Mouse (Mus musculus) heart, adult 2 months (tissue): ENCODE data around the gene Limk2. TPM values are rescaled to one million over a fixed set of nuclear protein-coding genes. Genes with fewer than 3 reads are reported as not detected.

Experiments used
- DNase-seq, 2 experiments: peaks; one replicate each; pipeline ENCODE4 v3.0.0; 2021
- H3K27ac ChIP-seq: fragments of 200-600 bp; 2 replicates; pipeline ENCODE4 v1.8.1; 2022
- H3K27me3 ChIP-seq: fragments of 200-500 bp; 2 replicates; pipeline ENCODE4 v1.6.1; 2012; ENCODE audit warnings: mild to moderate bottlenecking, low read length, inconsistent platforms, mixed read lengths; ENCODE audit not compliant: control insufficient read depth, insufficient read depth
- H3K36me3 ChIP-seq: fragments of 200-500 bp; 2 replicates; pipeline ENCODE4 v1.6.1; 2012; ENCODE audit warnings: low read length, inconsistent platforms; ENCODE audit not compliant: control insufficient read depth, insufficient read depth
- H3K4me1 ChIP-seq: fragments of 200-500 bp; 2 replicates; pipeline ENCODE4 v1.6.1; 2011; ENCODE audit warnings: low read length; ENCODE audit not compliant: control insufficient read depth, insufficient read depth
- H3K4me3 ChIP-seq: fragments of 200-600 bp; 2 replicates; pipeline ENCODE4 v1.8.1; 2022
- H3K79me2 ChIP-seq: fragments of 200-500 bp; replicated peaks from 2 replicates; pipeline ENCODE4 v1.6.1; 2012; ENCODE audit warnings: mild to moderate bottlenecking, inconsistent platforms, low read length, moderate library complexity, mixed read lengths; ENCODE audit not compliant: control insufficient read depth, insufficient read depth
- H3K9ac ChIP-seq: fragments of 200-500 bp; 2 replicates; pipeline ENCODE4 v1.6.1; 2012; ENCODE audit warnings: low read depth, mild to moderate bottlenecking, control low read depth, inconsistent platforms, low read length, mixed read lengths
- CTCF ChIP-seq: fragments of 200-600 bp; IDR thresholded peaks from 2 replicates; pipeline ENCODE4 v1.8.1; 2022; ENCODE audit warnings: antibody characterized with exemption, mild to moderate bottlenecking, moderate library complexity
- EP300 ChIP-seq: fragments of 200-500 bp; IDR thresholded peaks from 2 replicates; pipeline ENCODE4 v1.6.1; 2011; ENCODE audit warnings: low read depth, low read length, control low read depth; ENCODE audit not compliant: insufficient read depth
- POLR2A ChIP-seq: fragments of 200-500 bp; IDR thresholded peaks from 2 replicates; pipeline ENCODE4 v1.6.1; 2011; ENCODE audit warnings: mild to moderate bottlenecking, low read depth, low read length, control low read depth; ENCODE audit not compliant: insufficient read depth
- WGBS: fragments of 180-500 bp; shearing (Covaris S2); methylation state at CpG from one replicate; pipeline ENCODE4 v1.1.7; 2018; 5-methylcytosine and 5-hydroxymethylcytosine counted together
- intact Hi-C: fragments of 180-260 bp; cut with DNase I; formaldehyde crosslinking; loops from one replicate; pipeline ENCODE4 v1.15.1; 2025
- long read RNA-seq: library from polyadenylated mRNA; stranded (forward); transcript quantifications from one replicate; pipeline ENCODE4 v2.0.0, GENCODE M21; 2021
- polyA plus RNA-seq: library from polyadenylated mRNA; depleted of rRNA; stranded (reverse); fragments of >200 nt; gene quantifications from 2 replicates; pipeline ENCODE4 v1.2.3, GENCODE M21; 2012; rRNA removed
- total RNA-seq, 2 experiments: library from RNA; stranded (reverse); gene quantifications; 2 replicates each; pipeline ENCODE4 v1.2.3; 2021

The Limk2 gene
- 10 to 100 TPM; 16.4 to 17.1 TPM for total RNA-seq
- polyA plus RNA-seq, result 39.5 and 41.8 TPM in 2 replicates
- long read RNA-seq, transcript Limk2-203 (15 exons, 3,693 nt), result major isoform, 14 of 22 reads
- long read RNA-seq, partial matches to known transcripts, result 3 of 22 reads
- long read RNA-seq, other reads (novel, unspliced or antisense), result 3 of 22 reads

DNA sequence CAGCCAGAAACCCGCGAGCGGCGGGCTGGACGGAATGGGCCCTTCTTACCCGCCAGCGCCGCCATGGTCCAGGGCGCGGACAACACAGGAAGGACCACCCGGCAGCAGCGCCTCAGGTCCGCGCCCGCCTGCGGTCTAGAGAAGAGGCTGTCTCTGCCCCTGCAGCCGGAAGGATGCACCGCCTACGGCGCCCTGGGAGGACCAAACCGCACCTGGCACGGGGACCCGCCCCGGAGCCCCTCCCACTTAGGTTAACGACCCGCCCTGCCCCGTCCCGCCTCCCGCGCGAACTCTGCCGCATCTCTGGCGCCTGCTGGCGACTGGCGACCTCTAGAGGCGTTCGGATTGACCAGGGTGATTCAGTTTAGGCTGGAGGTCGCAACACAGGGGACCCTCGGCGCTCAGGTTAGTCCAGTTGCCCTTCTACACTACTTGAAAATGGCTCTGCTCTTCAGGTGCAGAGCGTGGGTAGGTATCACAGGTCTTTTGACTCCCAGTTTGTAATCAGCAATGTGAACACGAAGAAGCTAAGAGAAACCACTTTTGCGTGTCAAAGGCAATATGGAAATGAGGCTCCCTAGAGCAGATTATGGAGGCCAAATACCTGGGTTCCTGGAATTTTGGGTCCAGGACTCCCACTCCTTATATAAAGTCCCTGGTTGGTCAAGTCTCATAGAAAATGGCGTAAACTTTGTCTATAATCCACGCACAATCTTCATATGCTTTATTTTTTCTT, at the start of gene Limk2:
Limk2 (minus strand) TSS at position 193 of the 736 bp plus-strand sequence.
- H3K4me1 ChIP-seq, result peaks cover 1% of the 10 kb centered on the region; the same call in 1 of the 2 replicates
- H3K27ac ChIP-seq, result peak within 1 kb of the TSS; percentile 81
- TF ChIP-seq EP300 (0 out of 2 replicates have a peak, but pooled peaks have one; percentile 4), CTCF (peak; percentile 83), POLR2A (peak; percentile 31; the same call in 1 of the 2 replicates)
- 2% methylated on average over 45 of the region's 45 CpGs for WGBS
- peak within 1 kb of the TSS; percentile 81 for H3K9ac ChIP-seq
- no peaks in the 10 kb centered on the region for H3K36me3 ChIP-seq
- peak; percentile 92 to 93 for DNase-seq
- H3K79me2 ChIP-seq, result no peaks in the 10 kb centered on the region
- no peaks in the 10 kb centered on the region for H3K27me3 ChIP-seq
- peak within 1 kb of the TSS; percentile 80 for H3K4me3 ChIP-seq
- intact Hi-C loops, result loop anchor here (1.0 to 5.0 kb wide), 6 partner anchors 22 to 117 kb away; partner anchors contain the start of genes Pik3ip1 and Rnf185

DNA sequence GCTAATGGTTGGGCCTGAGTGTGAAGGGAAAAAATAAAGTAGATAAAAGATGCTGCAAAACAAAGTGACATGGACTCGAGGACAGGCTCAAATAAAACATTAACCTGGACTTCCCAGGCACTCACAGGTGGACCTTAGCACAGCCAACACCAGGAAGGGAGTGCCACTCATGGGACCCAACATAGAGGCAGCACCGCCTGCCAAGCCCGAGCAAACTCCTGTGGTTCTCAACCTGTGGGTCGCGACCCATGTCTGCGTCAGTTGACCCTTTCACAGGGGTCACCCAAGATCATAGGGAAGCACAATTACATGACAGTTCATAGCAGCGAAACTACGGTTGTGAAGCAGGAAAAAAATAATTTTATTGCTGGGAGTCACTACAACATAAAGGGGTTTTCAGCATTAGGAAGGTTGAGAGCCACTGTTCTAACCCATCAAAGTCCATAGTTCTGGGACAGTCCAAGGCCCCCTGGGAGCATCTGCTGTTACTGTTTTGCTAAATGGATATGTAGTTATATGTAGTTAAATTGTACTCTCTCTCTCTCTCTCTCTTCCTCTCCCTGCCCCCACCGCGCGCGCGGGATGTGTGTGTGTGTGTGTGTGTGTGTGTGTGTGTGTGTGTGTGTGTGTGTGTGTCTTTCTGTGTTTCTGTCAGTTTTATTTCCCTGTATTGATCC, 49.6 kb upstream of the Limk2 start:
- Histone ChIP-seq H3K36me3 (no peaks in the 10 kb centered on the region), H3K27me3 (no peaks in the 10 kb centered on the region), H3K4me1 (no peaks in the 10 kb centered on the region), H3K9ac (no peak overlapping the region), H3K27ac (no peak overlapping the region), H3K79me2 (no peaks in the 10 kb centered on the region), H3K4me3 (no peak overlapping the region)
- TF ChIP-seq CTCF (no peak), POLR2A (no peak), EP300 (no peak)
- 80% methylated on average over 12 of the region's 13 CpGs for WGBS
- intact Hi-C loops, result no loop called here
- DNase-seq, result no peak

DNA sequence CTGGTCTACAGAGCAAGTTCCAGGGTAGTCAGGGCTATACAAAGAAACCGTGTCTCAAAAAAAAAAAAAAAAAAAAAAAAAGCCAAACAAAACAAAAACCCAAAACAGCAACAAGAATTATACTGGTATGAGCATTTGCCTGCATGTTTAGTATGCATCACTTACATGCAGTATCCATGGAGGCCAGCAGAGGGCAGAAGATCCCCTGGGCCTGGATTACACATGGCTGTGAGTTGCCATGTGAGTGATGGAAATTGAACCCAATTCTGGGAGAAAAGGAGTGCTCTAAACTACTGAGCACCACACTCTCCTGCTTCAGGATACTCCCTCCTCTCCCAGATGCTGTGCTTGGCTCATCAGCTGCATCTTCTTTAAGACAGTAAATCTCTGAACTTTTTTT, 47.4 kb upstream of the Limk2 start:
- WGBS, result 14% methylated on average over 1 of the region's 1 CpGs
- intact Hi-C loops, result no loop called here
- peak; percentile 43 to 69 for DNase-seq

GRCm38 (mm10) chr11:3454506-3454905, 45.5 kb upstream of the Limk2 start:
- Histone ChIP-seq H3K36me3 (no peaks in the 10 kb centered on the region), H3K79me2 (0 out of 2 replicates have a peak, but pooled peaks cover 2% of the 10 kb centered on the region), H3K4me3 (no peak overlapping the region), H3K27me3 (no peaks in the 10 kb centered on the region), H3K9ac (no peak overlapping the region), H3K27ac (no peak overlapping the region), H3K4me1 (peaks cover 7% of the 10 kb centered on the region)
- TF ChIP-seq CTCF (no peak), EP300 (no peak), POLR2A (no peak)
- WGBS, result 93% methylated on average over 3 of the region's 3 CpGs
- intact Hi-C loops, result loop anchor here (5.0 kb wide), 1 partner anchor 122 kb away; the partner anchor contains the start of gene Pik3ip1
- no peak for DNase-seq

More for the DNA sequence above, 47.4 kb upstream of the Limk2 start:
- no peaks in the 10 kb centered on the region for H3K36me3 ChIP-seq
- peaks cover 3% of the 10 kb centered on the region for H3K4me1 ChIP-seq
- no peaks in the 10 kb centered on the region for H3K27me3 ChIP-seq
- no peak overlapping the region for H3K4me3 ChIP-seq
- no peak overlapping the region for H3K27ac ChIP-seq
- H3K9ac ChIP-seq, result no peak overlapping the region
- TF ChIP-seq POLR2A, result no peak
- TF ChIP-seq CTCF, result peak; percentile 82
- H3K79me2 ChIP-seq, result 0 out of 2 replicates have a peak, but pooled peaks cover 2% of the 10 kb centered on the region

- no peak overlapping the region for H3K4me3 ChIP-seq
- no peak for DNase-seq
- 0 out of 2 replicates have a peak, but pooled peaks cover 2% of the 10 kb centered on the region for H3K79me2 ChIP-seq
- 44% methylated on average over 6 of the region's 6 CpGs for WGBS
- intact Hi-C loops, result loop anchor here (2.0 to 5.0 kb wide), 2 partner anchors 121 to 195 kb away; partner anchors contain the start of genes Morc2a and Pik3ip1
- H3K27ac ChIP-seq, result no peak overlapping the region
- H3K4me1 ChIP-seq, result peaks cover 7% of the 10 kb centered on the region
- 0 out of 2 replicates have a peak overlapping the region, but pooled peaks have one; percentile 30 for H3K9ac ChIP-seq
- no peaks in the 10 kb centered on the region for H3K36me3 ChIP-seq
- TF ChIP-seq EP300 (no peak), POLR2A (no peak), CTCF (peak; percentile 43)
- no peaks in the 10 kb centered on the region for H3K27me3 ChIP-seq
Observed at GRCm38 (mm10) chr11:3453467-3453866, 44.5 kb upstream of the Limk2 start.
